Mouse (Mus musculus) cortical plate, adult 2 months (tissue): Measurements from ENCODE around the gene Cdc45.

Source experiments
- CTCF ChIP-seq: fragments of 200-500 bp; IDR thresholded peaks from 2 replicates; pipeline ENCODE4 v1.5.1; 2011; ENCODE audit warnings: mild to moderate bottlenecking, control low read depth, low read length; ENCODE audit not compliant: insufficient read depth; ENCODE audit errors: extremely low read depth
- POLR2A ChIP-seq: fragments of 200-500 bp; IDR thresholded peaks from 2 replicates; pipeline ENCODE4 v1.6.1; 2011; ENCODE audit warnings: mild to moderate bottlenecking, low read length, control low read depth; ENCODE audit not compliant: insufficient read depth; ENCODE audit errors: extremely low read depth

- TF ChIP-seq CTCF (no peak), POLR2A (no peak)
Measured at GRCm38 (mm10) chr16:18730640-18731039, 81.1 kb downstream of the Cdc45 start.
